Mouse (Mus musculus) heart, postnatal 0 days (tissue): ENCODE data around the gene Tmem121b. TPM values are rescaled to one million over a fixed set of nuclear protein-coding genes. Genes with fewer than 3 reads are reported as not detected.

Experiments
- ATAC-seq: fragments of 200-750 bp; cut with Nextera tagmentation; 2 replicates; pipeline ENCODE4 v1.8.0; 2017; ENCODE audit warnings: low read depth, moderate number of reproducible peaks, moderate library complexity; ENCODE audit not compliant: insufficient read depth
- DNase-seq: peaks from one replicate; pipeline ENCODE4 v3.0.0-alpha.2; 2016; ENCODE audit warnings: low spot score
- H3K27ac ChIP-seq: fragments of 300-500 bp; sonication (generic); 2 replicates; pipeline ENCODE4 v1.5.1; 2014; ENCODE audit warnings: low read depth, mild to moderate bottlenecking
- H3K27me3 ChIP-seq: fragments of 300-500 bp; sonication (generic); 2 replicates; pipeline ENCODE4 v1.6.1; 2014; ENCODE audit warnings: low read length, mixed read lengths; ENCODE audit not compliant: control insufficient read depth, insufficient read depth
- H3K36me3 ChIP-seq: fragments of 300-500 bp; sonication (generic); replicated peaks from 2 replicates; pipeline ENCODE4 v1.6.1; 2014; ENCODE audit warnings: low read length, mixed read lengths; ENCODE audit not compliant: control insufficient read depth, insufficient read depth
- H3K4me1 ChIP-seq: fragments of 300-500 bp; sonication (generic); 2 replicates; pipeline ENCODE4 v1.6.1; 2014; ENCODE audit warnings: antibody characterized with exemption; ENCODE audit not compliant: control insufficient read depth, insufficient read depth
- H3K4me2 ChIP-seq: fragments of 300-500 bp; sonication (generic); 2 replicates; pipeline ENCODE4 v1.6.1; 2014; ENCODE audit warnings: low read depth, mild to moderate bottlenecking, low read length, moderate library complexity
- H3K4me3 ChIP-seq: fragments of 300-500 bp; sonication (generic); 2 replicates; pipeline ENCODE4 v1.5.1; 2014; ENCODE audit warnings: low read depth, low read length
- H3K9ac ChIP-seq: fragments of 300-500 bp; sonication (generic); replicated peaks from 2 replicates; pipeline ENCODE4 v1.6.1; 2014; ENCODE audit warnings: low read depth, low read length, mixed read lengths
- H3K9me3 ChIP-seq: fragments of 300-500 bp; sonication (generic); replicated peaks from 2 replicates; pipeline ENCODE4 v1.6.1; 2016; ENCODE audit warnings: low read length; ENCODE audit not compliant: control insufficient read depth
- CTCF ChIP-seq: IDR thresholded peaks from 2 replicates; pipeline ENCODE4 v1.5.1; 2016; ENCODE audit warnings: antibody characterized with exemption, control low read depth, low read depth
- EP300 ChIP-seq: IDR thresholded peaks from 2 replicates; pipeline ENCODE4 v1.6.1; 2016; ENCODE audit warnings: antibody characterized with exemption, low read depth
- WGBS: fragments of 180-500 bp; shearing (Covaris S2); extraction: QIAGEN DNeasy Blood & Tissue Kit; methylation state at CpG from one replicate; pipeline ENCODE4 v1.1.7; 2014; 5-methylcytosine and 5-hydroxymethylcytosine counted together
- polyA plus RNA-seq: library from polyadenylated mRNA; unstranded; fragments of >200 nt; fragmentation: Nextera tagmentation; extraction: Ambion mirVana; gene quantifications from 2 replicates; pipeline ENCODE4 v1.2.1, GENCODE M21; 2015
- total RNA-seq: library from RNA; depleted of rRNA; stranded (reverse); fragments of >200 nt; gene quantifications from 2 replicates; pipeline ENCODE4 v1.2.3, GENCODE M21; 2014; ENCODE audit warnings: low replicate concordance

The Tmem121b gene
- total and polyA plus RNA-seq, 2 experiments from 2014 or later, result not detected

GRCm38 (mm10) chr6:120466609-120467329 lies 26.8 kb downstream of the Tmem121b start:
- ATAC-seq (no peak), DNase-seq (peak; percentile 4)
- peak overlapping the region; percentile 43; the same call in 1 of the 2 replicates for H3K27ac ChIP-seq
- peaks cover 7% of the 10 kb centered on the region for H3K4me1 ChIP-seq
- no peak overlapping the region for H3K4me3 ChIP-seq
- no peaks in the 10 kb centered on the region for H3K9me3 ChIP-seq
- H3K4me2 ChIP-seq, result peak overlapping the region; percentile 8; the same call in 1 of the 2 replicates
- WGBS, result 77% methylated on average over 10 of the region's 10 CpGs
- no peaks in the 10 kb centered on the region for H3K36me3 ChIP-seq
- TF ChIP-seq CTCF, result no peak
- no peak for TF ChIP-seq EP300
- H3K9ac ChIP-seq, result no peak overlapping the region
- H3K27me3 ChIP-seq, result peaks cover 28% of the 10 kb centered on the region

GRCm38 (mm10) chr6:120465393-120465792 lies 28.2 kb downstream of the Tmem121b start:
- no peak for TF ChIP-seq CTCF
- no peak for TF ChIP-seq EP300
- Histone ChIP-seq H3K9ac (no peak overlapping the region), H3K9me3 (no peaks in the 10 kb centered on the region), H3K27me3 (peaks cover 36% of the 10 kb centered on the region), H3K4me1 (peaks cover 1% of the 10 kb centered on the region), H3K4me2 (no peak overlapping the region), H3K36me3 (no peaks in the 10 kb centered on the region), H3K27ac (no peak overlapping the region), H3K4me3 (no peak overlapping the region)
- WGBS, result 65% methylated on average over 4 of the region's 4 CpGs
- DNase-seq, result no peak
- no peak for ATAC-seq

DNA sequence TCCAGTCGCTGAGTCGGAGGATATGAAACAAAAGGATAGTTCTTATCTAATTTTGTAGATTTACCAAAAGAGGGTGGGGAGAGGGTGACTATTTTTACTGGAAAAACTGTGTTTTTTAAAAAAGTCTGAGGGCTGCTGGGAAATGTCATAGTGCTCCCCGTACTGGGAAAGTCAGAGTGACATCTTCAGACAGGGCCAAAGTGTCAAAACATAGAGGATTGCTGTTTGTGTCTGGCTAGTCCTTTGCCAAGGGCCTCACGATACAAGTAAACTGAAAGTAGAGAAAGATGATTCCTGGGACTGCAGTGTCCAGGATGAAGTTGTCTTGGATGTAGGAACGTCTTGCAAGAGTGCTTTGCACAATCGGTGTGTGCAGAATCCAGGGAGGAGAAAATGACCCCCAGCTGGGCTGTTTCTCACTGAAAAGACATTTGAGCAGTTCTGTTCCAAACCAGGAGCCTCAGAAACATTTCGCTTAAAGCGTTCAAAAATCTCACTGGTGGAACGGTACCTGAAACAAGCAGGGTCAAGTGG lies 29.1 kb downstream of the Tmem121b start:
- peaks cover 36% of the 10 kb centered on the region for H3K27me3 ChIP-seq
- H3K4me3 ChIP-seq, result peak overlapping the region; percentile 57
- H3K27ac ChIP-seq, result no peak overlapping the region
- no peaks in the 10 kb centered on the region for H3K36me3 ChIP-seq
- no peak for TF ChIP-seq EP300
- TF ChIP-seq CTCF, result no peak
- DNase-seq (no peak), ATAC-seq (no peak)
- H3K9ac ChIP-seq, result no peak overlapping the region
- no peaks in the 10 kb centered on the region; the same call in 1 of the 2 replicates for H3K4me1 ChIP-seq
- peak overlapping the region; percentile 68 for H3K4me2 ChIP-seq
- WGBS, result 64% methylated on average over 9 of the region's 9 CpGs
- no peaks in the 10 kb centered on the region for H3K9me3 ChIP-seq

- H3K4me2 ChIP-seq, result peak overlapping the region; percentile 68
- no peak for DNase-seq
- TF ChIP-seq EP300 (no peak), CTCF (no peak)
- no peaks in the 10 kb centered on the region for H3K36me3 ChIP-seq
- H3K9me3 ChIP-seq, result no peaks in the 10 kb centered on the region
- ATAC-seq, result peak; percentile 21; the same call in 1 of the 2 replicates
- peaks cover 36% of the 10 kb centered on the region for H3K27me3 ChIP-seq
- peak overlapping the region; percentile 57 for H3K4me3 ChIP-seq
- no peak overlapping the region for H3K27ac ChIP-seq
- no peaks in the 10 kb centered on the region; the same call in 1 of the 2 replicates for H3K4me1 ChIP-seq
- WGBS, result 4% methylated on average over 11 of the region's 11 CpGs
- H3K9ac ChIP-seq, result peak overlapping the region; percentile 49; the same call in 1 of the 2 replicates
Measured at GRCm38 (mm10) chr6:120463884-120464283, 29.7 kb downstream of the Tmem121b start.

GRCm38 (mm10) chr6:120463086-120463871 lies 30.3 kb downstream of the Tmem121b start, which contains the start of gene Il17ra:
Il17ra (plus strand) TSS chr6:120463247.
- peaks cover 36% of the 10 kb centered on the region for H3K27me3 ChIP-seq
- WGBS, result under 1% methylated on average over 89 of the region's 90 CpGs
- ATAC-seq (peak; percentile 84), DNase-seq (peak; percentile 36)
- H3K4me1 ChIP-seq, result no peaks in the 10 kb centered on the region; the same call in 1 of the 2 replicates
- H3K9ac ChIP-seq, result peak within 1 kb of the TSS; percentile 49
- TF ChIP-seq EP300, result no peak
- TF ChIP-seq CTCF, result no peak
- peak within 1 kb of the TSS; percentile 4; the same call in 1 of the 2 replicates for H3K27ac ChIP-seq
- H3K36me3 ChIP-seq, result no peaks in the 10 kb centered on the region
- peak within 1 kb of the TSS; percentile 57 for H3K4me3 ChIP-seq
- no peaks in the 10 kb centered on the region for H3K9me3 ChIP-seq
- H3K4me2 ChIP-seq, result peak within 1 kb of the TSS; percentile 68
